Mouse (Mus musculus) c-Kit-positive CD71-negative TER-119-negative erythroid progenitor cells, embryonic 14.5 days (primary cell): Measurements from ENCODE around the gene Odf3.

Source experiments
- DNase-seq: peaks from one replicate; pipeline ENCODE4 v3.0.0-alpha.2; 2013; ENCODE audit warnings: low read depth

Odf3 gene

GRCm38 (mm10) chr7:140844905-140845665 is 2.5 kb upstream of the Odf3 start, which contains the start of gene Scgb1c1:
TSS of gene Scgb1c1 (plus strand) at chr7:140845547.
- peak; percentile 88 for DNase-seq

- DNase-seq: no peak
These were observed 1.9 kb upstream of the Odf3 start for GRCm38 (mm10) chr7:140845683-140846082.

GRCm38 (mm10) chr7:140846676-140847075 is 929 bp upstream of the Odf3 start:
- no peak for DNase-seq

GRCm38 (mm10) chr7:140848591-140848990 is 986 bp downstream of the Odf3 start:
- no peak for DNase-seq

- DNase-seq: no peak
These were observed 4.3 kb downstream of the Odf3 start for GRCm38 (mm10) chr7:140851916-140852315.

- no peak for DNase-seq
These were observed 5.8 kb downstream of the Odf3 start for GRCm38 (mm10) chr7:140853386-140853785.

GRCm38 (mm10) chr7:140854483-140854882 is 6.9 kb downstream of the Odf3 start:
- DNase-seq: no peak

- no peak for DNase-seq
These were observed 7.6 kb downstream of the Odf3 start for GRCm38 (mm10) chr7:140855181-140855580.

GRCm38 (mm10) chr7:140855860-140856784 is 8.5 kb downstream of the Odf3 start, which contains the start of gene Gm45785:
TSS of gene Gm45785 (minus strand) at chr7:140856331.
- DNase-seq: peak; percentile 82

- DNase-seq: peak; percentile 74
These were observed 9.4 kb downstream of the Odf3 start, which contains the start of gene Ric8a for GRCm38 (mm10) chr7:140856785-140857549. TSS of gene Ric8a (plus strand) at chr7:140856957.

GRCm38 (mm10) chr7:140857550-140858505 is 10.2 kb downstream of the Odf3 start, which contains the start of gene Bet1l:
TSS of gene Bet1l (minus strand) at chr7:140857577.
- DNase-seq: no peak

GRCm38 (mm10) chr7:140858746-140859145 is 11.1 kb downstream of the Odf3 start:
- DNase-seq: no peak

GRCm38 (mm10) chr7:140859997-140860396 is 12.4 kb downstream of the Odf3 start:
- DNase-seq: no peak

GRCm38 (mm10) chr7:140860728-140861127 is 13.1 kb downstream of the Odf3 start:
- no peak for DNase-seq

GRCm38 (mm10) chr7:140864761-140865160 is 17.2 kb downstream of the Odf3 start:
- DNase-seq: no peak

GRCm38 (mm10) chr7:140874224-140874623 is 26.6 kb downstream of the Odf3 start:
- DNase-seq: peak; percentile 54

- DNase-seq: peak; percentile 41
These were observed 29.8 kb downstream of the Odf3 start for GRCm38 (mm10) chr7:140877364-140877763.

- DNase-seq: no peak
These were observed 31.8 kb downstream of the Odf3 start for GRCm38 (mm10) chr7:140879355-140879754.

- no peak for DNase-seq
These were observed 32.8 kb downstream of the Odf3 start for GRCm38 (mm10) chr7:140880419-140880818.

GRCm38 (mm10) chr7:140880865-140881515 is 33.4 kb downstream of the Odf3 start:
- no peak for DNase-seq
